Mouse (Mus musculus) kidney, postnatal 0 days (tissue): ENCODE data around the gene Guca1b. TPM values are rescaled to one million over a fixed set of nuclear protein-coding genes. Genes with fewer than 3 reads are reported as not detected.

ENCODE experiments used
- ATAC-seq: fragments of 200-750 bp; cut with Nextera tagmentation; replicated peaks from 2 replicates; pipeline ENCODE4 v1.8.0; 2017; ENCODE audit warnings: low read depth, moderate number of reproducible peaks, moderate TSS enrichment, moderate library complexity; ENCODE audit not compliant: low FRiP score
- DNase-seq: peaks from one replicate; pipeline ENCODE4 v3.0.0-alpha.2; 2016; ENCODE audit warnings: low spot score
- H3K27ac ChIP-seq: fragments of 300-500 bp; sonication (generic); 2 replicates; pipeline ENCODE4 v1.5.1; 2014; ENCODE audit warnings: mild to moderate bottlenecking
- H3K27me3 ChIP-seq: fragments of 300-500 bp; sonication (generic); 2 replicates; pipeline ENCODE4 v1.6.1; 2014; ENCODE audit warnings: low read length, mixed read lengths; ENCODE audit not compliant: insufficient read depth
- H3K36me3 ChIP-seq: fragments of 300-500 bp; sonication (generic); 2 replicates; pipeline ENCODE4 v1.6.1; 2014; ENCODE audit warnings: low read length, mixed read lengths; ENCODE audit not compliant: insufficient read depth
- H3K4me1 ChIP-seq: fragments of 300-500 bp; sonication (generic); replicated peaks from 2 replicates; pipeline ENCODE4 v1.6.1; 2014; ENCODE audit warnings: antibody characterized with exemption, low read length, mixed read lengths; ENCODE audit not compliant: insufficient read depth
- H3K4me2 ChIP-seq: fragments of 300-500 bp; sonication (generic); 2 replicates; pipeline ENCODE4 v1.6.1; 2014; ENCODE audit warnings: mild to moderate bottlenecking, low read length, moderate library complexity, mixed read lengths
- H3K4me3 ChIP-seq: fragments of 300-500 bp; sonication (generic); replicated peaks from 2 replicates; pipeline ENCODE4 v1.5.1; 2014; ENCODE audit warnings: low read depth, low read length
- H3K9ac ChIP-seq: fragments of 300-500 bp; sonication (generic); 2 replicates; pipeline ENCODE4 v1.6.1; 2014; ENCODE audit warnings: low read depth, low read length
- H3K9me3 ChIP-seq: fragments of 300-500 bp; sonication (generic); replicated peaks from 2 replicates; pipeline ENCODE4 v1.6.1; 2016; ENCODE audit warnings: low read length, inconsistent platforms, mixed read lengths
- CTCF ChIP-seq: IDR thresholded peaks from 2 replicates; pipeline ENCODE4 v1.5.1; 2016; ENCODE audit warnings: antibody characterized with exemption, low read depth, mild to moderate bottlenecking, moderate library complexity
- WGBS: fragments of 180-500 bp; shearing (Covaris S2); extraction: QIAGEN DNeasy Blood & Tissue Kit; methylation state at CpG from one replicate; pipeline ENCODE4 v1.1.7; 2014; 5-methylcytosine and 5-hydroxymethylcytosine counted together
- polyA plus RNA-seq: library from polyadenylated mRNA; unstranded; fragments of >200 nt; fragmentation: Nextera tagmentation; extraction: Ambion mirVana; gene quantifications from 2 replicates; pipeline ENCODE4 v1.2.1, GENCODE M21; 2015

The Guca1b gene
- polyA plus RNA-seq, 1 experiment from 2014 or later: 6.3 TPM

GRCm38 (mm10) chr17:47424186-47424585 is 39.0 kb downstream of the Guca1b start:
- Histone ChIP-seq H3K9me3 (no peaks in the 10 kb centered on the region), H3K4me3 (no peak overlapping the region), H3K36me3 (no peaks in the 10 kb centered on the region), H3K4me2 (no peak overlapping the region), H3K27ac (no peak overlapping the region), H3K27me3 (no peaks in the 10 kb centered on the region), H3K4me1 (peaks cover 6% of the 10 kb centered on the region; the same call in 1 of the 2 replicates), H3K9ac (no peak overlapping the region)
- no peak for ATAC-seq
- 58% methylated on average over 6 of the region's 6 CpGs for WGBS
- TF ChIP-seq CTCF: no peak
- DNase-seq: no peak

DNA sequence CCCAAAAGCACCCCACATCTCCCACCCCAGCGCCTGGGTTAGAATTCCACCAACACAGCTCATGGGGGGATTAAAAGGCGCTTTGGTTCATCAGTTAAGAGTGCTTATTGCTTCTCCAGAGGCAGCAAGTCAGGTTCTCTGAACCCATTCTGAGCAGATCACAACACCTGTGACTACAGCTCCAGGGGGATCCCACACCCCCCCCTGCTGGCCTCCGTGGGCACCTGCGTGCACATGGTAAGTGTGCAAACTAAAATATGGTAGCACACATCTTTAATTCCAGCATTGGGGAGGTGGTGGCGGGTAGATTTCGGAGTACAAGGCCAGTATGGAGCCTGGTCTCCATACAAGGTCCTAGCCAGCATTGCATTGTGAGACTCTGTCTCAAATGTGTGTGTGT is 42.1 kb downstream of the Guca1b start:
- Histone ChIP-seq H3K27me3 (no peaks in the 10 kb centered on the region), H3K4me3 (no peak overlapping the region), H3K27ac (no peak overlapping the region), H3K36me3 (no peaks in the 10 kb centered on the region), H3K9ac (no peak overlapping the region), H3K4me2 (no peak overlapping the region), H3K4me1 (peaks cover 6% of the 10 kb centered on the region; the same call in 1 of the 2 replicates), H3K9me3 (no peaks in the 10 kb centered on the region)
- DNase-seq (no peak), ATAC-seq (no peak)
- 80% methylated on average over 6 of the region's 6 CpGs for WGBS
- peak; percentile 59 for TF ChIP-seq CTCF

- H3K27ac ChIP-seq: no peak overlapping the region
- peaks cover 6% of the 10 kb centered on the region; the same call in 1 of the 2 replicates for H3K4me1 ChIP-seq
- peak overlapping the region; percentile 28 for H3K4me2 ChIP-seq
- DNase-seq (peak; percentile 87), ATAC-seq (peak; percentile 77)
- H3K9me3 ChIP-seq: no peaks in the 10 kb centered on the region
- peak; percentile 76 for TF ChIP-seq CTCF
- 8% methylated on average over 8 of the region's 8 CpGs for whole genome bisulfite sequencing
- H3K9ac ChIP-seq: peak overlapping the region; percentile 27; the same call in 1 of the 2 replicates
- H3K36me3 ChIP-seq: no peaks in the 10 kb centered on the region
- no peak overlapping the region for H3K4me3 ChIP-seq
- H3K27me3 ChIP-seq: no peaks in the 10 kb centered on the region
Observed at GRCm38 (mm10) chr17:47428831-47429304, 43.7 kb downstream of the Guca1b start.

- DNase-seq (no peak), ATAC-seq (no peak)
- Histone ChIP-seq H3K4me2 (no peak overlapping the region), H3K9ac (no peak overlapping the region), H3K9me3 (no peaks in the 10 kb centered on the region), H3K4me1 (peaks cover 6% of the 10 kb centered on the region; the same call in 1 of the 2 replicates), H3K27ac (no peak overlapping the region), H3K36me3 (no peaks in the 10 kb centered on the region), H3K27me3 (no peaks in the 10 kb centered on the region), H3K4me3 (no peak overlapping the region)
- 65% methylated on average over 5 of the region's 5 CpGs for WGBS
- peak; percentile 53; the same call in 1 of the 2 replicates for TF ChIP-seq CTCF
Observed at GRCm38 (mm10) chr17:47430815-47431214, 45.6 kb downstream of the Guca1b start.

GRCm38 (mm10) chr17:47436156-47436906 is 51.1 kb downstream of the Guca1b start, which contains the start of gene AI661453:
Gene AI661453 (plus strand): TSS chr17:47436615.
- Histone ChIP-seq H3K9me3 (no peaks in the 10 kb centered on the region), H3K4me3 (peak within 1 kb of the TSS; percentile 53), H3K36me3 (no peaks in the 10 kb centered on the region), H3K27ac (peak within 1 kb of the TSS; percentile 9; the same call in 1 of the 2 replicates), H3K4me1 (peaks cover 10% of the 10 kb centered on the region), H3K9ac (peak within 1 kb of the TSS; percentile 61), H3K4me2 (peak within 1 kb of the TSS; percentile 74), H3K27me3 (no peaks in the 10 kb centered on the region)
- no peak for DNase-seq
- TF ChIP-seq CTCF: no peak
- ATAC-seq: peak; percentile 69
- WGBS: 1% methylated on average over 43 of the region's 45 CpGs

GRCm38 (mm10) chr17:47436907-47437547 is 51.8 kb downstream of the Guca1b start, which contains the start of gene 1700001C19Rik:
Gene 1700001C19Rik (minus strand): TSS chr17:47437376.
- ATAC-seq (no peak), DNase-seq (no peak)
- no peaks in the 10 kb centered on the region for H3K27me3 ChIP-seq
- H3K4me2 ChIP-seq: peak within 1 kb of the TSS; percentile 74
- H3K4me3 ChIP-seq: peak within 1 kb of the TSS; percentile 53
- TF ChIP-seq CTCF: no peak
- peak within 1 kb of the TSS; percentile 61 for H3K9ac ChIP-seq
- no peaks in the 10 kb centered on the region for H3K9me3 ChIP-seq
- no peaks in the 10 kb centered on the region for H3K36me3 ChIP-seq
- WGBS: 4% methylated on average over 25 of the region's 25 CpGs
- H3K4me1 ChIP-seq: peaks cover 10% of the 10 kb centered on the region
- H3K27ac ChIP-seq: peak within 1 kb of the TSS; percentile 9; the same call in 1 of the 2 replicates
